Mouse (Mus musculus) embryonic facial prominence, embryonic 13.5 days (tissue): Measurements from ENCODE around the gene Olfr1369-ps1. TPM values are rescaled to one million over a fixed set of nuclear protein-coding genes. Genes with fewer than 3 reads are reported as not detected.
"Not testable (repeated sequence)": the region's sequence is repeated elsewhere in the genome, so short reads cannot be mapped to it uniquely, and the experiment has no call there.

ENCODE experiments used
- ATAC-seq: fragments of 200-750 bp; cut with Nextera tagmentation; 2 replicates; pipeline ENCODE4 v1.8.0; 2017; ENCODE audit warnings: low read depth; ENCODE audit not compliant: insufficient number of reproducible peaks, insufficient read depth, low FRiP score, low TSS enrichment
- H3K27ac ChIP-seq: fragments of 300-500 bp; sonication (generic); 2 replicates; pipeline ENCODE4 v1.5.1; 2015; ENCODE audit warnings: moderate library complexity, mild to moderate bottlenecking, inconsistent platforms
- H3K27me3 ChIP-seq: fragments of 300-500 bp; sonication (generic); 2 replicates; pipeline ENCODE4 v1.6.1; 2015; ENCODE audit warnings: mild to moderate bottlenecking, inconsistent platforms
- H3K36me3 ChIP-seq: fragments of 300-500 bp; sonication (generic); 2 replicates; pipeline ENCODE4 v1.6.1; 2015; ENCODE audit warnings: mild to moderate bottlenecking, inconsistent platforms
- H3K4me1 ChIP-seq: fragments of 300-500 bp; sonication (generic); 2 replicates; pipeline ENCODE4 v1.6.1; 2015; ENCODE audit warnings: inconsistent platforms
- H3K4me2 ChIP-seq: fragments of 300-500 bp; sonication (generic); 2 replicates; pipeline ENCODE4 v1.6.1; 2015; ENCODE audit warnings: moderate library complexity, mild to moderate bottlenecking, inconsistent platforms
- H3K4me3 ChIP-seq: fragments of 300-500 bp; sonication (generic); 2 replicates; pipeline ENCODE4 v1.5.1; 2015; ENCODE audit warnings: mild to moderate bottlenecking, inconsistent platforms
- H3K9ac ChIP-seq: fragments of 300-500 bp; sonication (generic); 2 replicates; pipeline ENCODE4 v1.6.1; 2015; ENCODE audit warnings: mild to moderate bottlenecking, inconsistent platforms
- H3K9me3 ChIP-seq: fragments of 300-500 bp; sonication (generic); 2 replicates; pipeline ENCODE4 v1.6.1; 2016; ENCODE audit warnings: inconsistent platforms
- WGBS: fragments of 180-500 bp; shearing (Covaris S2); methylation state at CpG from one replicate; pipeline ENCODE4 v1.1.7; 2015; ENCODE audit warnings: mixed read lengths; 5-methylcytosine and 5-hydroxymethylcytosine counted together
- polyA plus RNA-seq: library from polyadenylated mRNA; unstranded; fragments of >200 nt; fragmentation: Nextera tagmentation; extraction: Ambion mirVana; gene quantifications from 2 replicates; pipeline ENCODE4 v1.2.1, GENCODE M21; 2015

Gene Olfr1369-ps1
- 0.06 TPM in 1 of 2 replicates, not detected in the other for polyA plus RNA-seq

DNA sequence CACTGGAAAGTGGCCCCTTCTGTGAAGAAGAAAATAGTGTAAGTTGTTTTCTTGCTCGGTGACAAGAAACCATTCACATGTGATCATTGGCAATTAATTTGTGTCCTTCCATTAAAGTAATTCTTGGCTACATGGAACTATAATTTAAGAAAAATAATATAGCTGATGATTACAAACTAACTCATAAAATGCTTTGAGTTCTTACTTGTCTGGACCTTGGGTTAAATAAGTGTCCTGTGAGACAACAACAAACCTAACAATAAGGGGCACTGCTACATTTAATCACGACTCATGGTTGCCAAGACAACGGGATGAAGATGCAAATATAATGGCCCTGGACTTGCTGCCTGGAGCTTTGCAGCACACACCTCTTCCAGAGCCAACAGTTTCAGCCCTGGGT lies at the start of gene Olfr1369-ps1:
Gene Olfr1369-ps1, plus strand, starts transcription at position 301 of the 400 bp plus-strand sequence.
- 79% methylated on average over 3 of the region's 3 CpGs for WGBS
- H3K36me3 ChIP-seq, H3K27ac ChIP-seq, H3K4me3 ChIP-seq, H3K4me1 ChIP-seq, H3K4me2 ChIP-seq, H3K9me3 ChIP-seq, ATAC-seq, H3K9ac ChIP-seq, H3K27me3 ChIP-seq: not testable (repeated sequence)

DNA sequence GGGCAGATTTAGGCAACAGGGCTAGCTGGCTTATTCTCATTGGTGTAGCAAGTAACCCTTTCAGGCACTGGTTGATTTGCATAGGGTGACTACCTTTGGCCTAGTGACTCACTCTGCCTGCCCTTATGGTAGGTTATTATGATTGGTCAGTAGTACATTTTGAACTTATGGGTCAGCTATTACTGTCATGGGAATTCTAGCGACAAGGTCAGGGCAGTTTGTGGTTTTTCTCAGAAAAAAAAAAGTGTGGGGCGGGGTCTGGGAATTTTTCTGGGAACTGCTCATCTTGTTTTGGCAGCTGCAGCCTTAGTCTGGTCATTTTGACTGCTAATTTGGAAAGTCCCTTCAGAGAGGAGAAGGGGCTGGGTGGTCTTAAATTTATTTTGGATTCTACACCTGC lies 45.3 kb upstream of the Olfr1369-ps1 start:
- 78% methylated on average over 2 of the region's 2 CpGs for WGBS
- no peak for ATAC-seq
- H3K4me1 ChIP-seq = no peaks in the 10 kb centered on the region
- no peak overlapping the region for H3K27ac ChIP-seq
- no peak overlapping the region for H3K4me2 ChIP-seq
- H3K9me3 ChIP-seq = no peaks in the 10 kb centered on the region
- no peak overlapping the region for H3K4me3 ChIP-seq
- H3K9ac ChIP-seq = no peak overlapping the region
- no peaks in the 10 kb centered on the region for H3K36me3 ChIP-seq
- no peaks in the 10 kb centered on the region for H3K27me3 ChIP-seq

DNA sequence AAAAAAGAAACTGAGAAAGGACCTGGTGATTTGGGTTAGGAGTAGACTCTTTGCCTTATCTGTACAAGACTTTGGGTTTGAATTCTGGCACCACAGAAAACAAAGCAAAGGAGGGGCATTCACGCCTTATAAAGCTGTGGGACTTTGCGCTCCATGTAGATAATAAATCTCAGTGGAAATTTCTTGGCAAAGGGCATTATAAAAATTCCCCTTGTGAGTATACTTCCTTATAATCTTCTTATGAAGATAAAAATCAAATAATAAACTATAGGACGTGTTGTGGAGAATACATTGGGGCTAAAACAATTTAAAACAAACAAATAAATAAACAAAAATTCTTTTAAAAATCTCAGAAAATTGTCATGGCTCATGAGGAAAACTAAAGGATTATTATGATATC lies 36.4 kb upstream of the Olfr1369-ps1 start, which contains the start of gene Olfr1370:
Gene Olfr1370, minus strand, starts transcription at position 101 of the 400 bp plus-strand sequence.
- H3K9ac ChIP-seq = no peak within 1 kb of the TSS
- H3K36me3 ChIP-seq = no peaks in the 10 kb centered on the region
- no peak within 1 kb of the TSS for H3K27ac ChIP-seq
- H3K4me3 ChIP-seq = no peak within 1 kb of the TSS
- no peaks in the 10 kb centered on the region for H3K4me1 ChIP-seq
- no peaks in the 10 kb centered on the region for H3K9me3 ChIP-seq
- ATAC-seq = no peak
- no peaks in the 10 kb centered on the region for H3K27me3 ChIP-seq
- H3K4me2 ChIP-seq = no peak within 1 kb of the TSS
- WGBS = 79% methylated on average over 3 of the region's 3 CpGs

DNA sequence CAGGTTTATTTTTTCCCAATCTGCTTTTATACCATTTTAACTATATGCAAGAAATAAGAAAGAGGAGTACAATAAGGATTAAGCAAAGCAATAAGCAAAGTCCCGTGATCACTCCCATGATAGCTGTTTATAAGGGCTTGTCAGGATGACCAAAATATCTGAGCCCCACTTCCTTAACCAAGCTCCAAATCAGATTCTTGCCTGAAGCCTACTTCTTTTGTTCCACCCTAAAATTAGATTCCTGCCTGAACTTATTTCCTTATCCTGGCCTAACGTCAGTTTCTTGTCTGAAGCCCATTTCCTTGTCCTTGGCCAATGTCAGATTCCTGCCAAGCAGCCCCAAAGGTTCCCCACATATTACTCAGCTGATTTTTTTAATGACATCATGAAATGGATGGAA lies 28.6 kb upstream of the Olfr1369-ps1 start:
- 70% methylated on average over 2 of the region's 2 CpGs for WGBS
- ATAC-seq = no peak
- no peaks in the 10 kb centered on the region for H3K9me3 ChIP-seq
- no peak overlapping the region for H3K4me2 ChIP-seq
- H3K9ac ChIP-seq = no peak overlapping the region
- H3K4me1 ChIP-seq = no peaks in the 10 kb centered on the region
- no peaks in the 10 kb centered on the region for H3K27me3 ChIP-seq
- no peak overlapping the region for H3K4me3 ChIP-seq
- H3K27ac ChIP-seq = no peak overlapping the region
- H3K36me3 ChIP-seq = no peaks in the 10 kb centered on the region

DNA sequence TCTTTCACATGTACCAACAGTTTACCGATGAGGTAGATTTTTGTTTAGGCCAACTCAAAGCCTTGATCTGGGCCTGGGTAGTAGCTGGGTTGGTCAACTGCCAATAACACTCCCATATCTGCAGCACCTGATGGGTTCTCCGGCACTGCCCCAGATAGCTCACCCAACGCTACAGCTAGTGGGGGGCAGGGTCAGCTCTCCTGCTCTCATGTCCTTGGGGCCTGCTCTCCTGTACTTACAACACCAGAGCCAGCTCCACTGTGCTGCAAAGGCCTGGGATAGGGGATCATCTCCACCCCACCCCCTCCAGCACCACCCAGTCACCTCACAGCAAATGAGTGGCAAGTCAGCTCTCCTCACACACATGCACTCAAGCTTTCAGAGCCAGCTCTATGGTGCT lies 1.5 kb upstream of the Olfr1369-ps1 start:
- Histone ChIP-seq H3K27me3 (no peaks in the 10 kb centered on the region), H3K9me3 (no peaks in the 10 kb centered on the region), H3K4me1 (no peaks in the 10 kb centered on the region), H3K27ac (no peak overlapping the region), H3K4me3 (no peak overlapping the region), H3K9ac (no peak overlapping the region), H3K36me3 (no peaks in the 10 kb centered on the region), H3K4me2 (no peak overlapping the region)
- 90% methylated on average over 3 of the region's 3 CpGs for WGBS
- ATAC-seq = peak; percentile 71; the same call in 1 of the 2 replicates

DNA sequence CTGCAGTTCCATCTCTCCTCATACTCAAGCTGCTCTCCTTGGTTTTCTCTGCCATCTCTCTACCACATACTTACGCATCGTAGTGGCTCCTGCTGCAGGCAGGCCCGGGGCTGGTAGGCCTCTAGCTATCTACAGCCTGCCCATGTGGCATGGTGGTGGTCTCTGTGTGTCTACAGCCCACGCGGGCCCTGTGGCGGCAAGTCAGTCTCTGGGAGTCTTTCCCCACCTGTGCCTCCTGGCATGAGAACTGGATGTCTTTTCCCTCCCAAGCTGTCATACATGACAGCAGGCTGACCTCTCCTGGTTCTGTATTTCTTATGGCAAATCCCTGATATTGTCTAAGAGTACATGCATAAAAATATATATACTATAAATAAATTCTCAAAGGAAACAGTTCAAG lies 842 bp upstream of the Olfr1369-ps1 start:
- H3K4me3 ChIP-seq = no peak overlapping the region
- no peaks in the 10 kb centered on the region for H3K27me3 ChIP-seq
- H3K9me3 ChIP-seq = no peaks in the 10 kb centered on the region
- WGBS = 87% methylated on average over 6 of the region's 6 CpGs
- H3K36me3 ChIP-seq = no peaks in the 10 kb centered on the region
- no peak overlapping the region for H3K27ac ChIP-seq
- ATAC-seq = no peak
- H3K4me2 ChIP-seq = no peak overlapping the region
- H3K4me1 ChIP-seq = no peaks in the 10 kb centered on the region
- no peak overlapping the region for H3K9ac ChIP-seq

DNA sequence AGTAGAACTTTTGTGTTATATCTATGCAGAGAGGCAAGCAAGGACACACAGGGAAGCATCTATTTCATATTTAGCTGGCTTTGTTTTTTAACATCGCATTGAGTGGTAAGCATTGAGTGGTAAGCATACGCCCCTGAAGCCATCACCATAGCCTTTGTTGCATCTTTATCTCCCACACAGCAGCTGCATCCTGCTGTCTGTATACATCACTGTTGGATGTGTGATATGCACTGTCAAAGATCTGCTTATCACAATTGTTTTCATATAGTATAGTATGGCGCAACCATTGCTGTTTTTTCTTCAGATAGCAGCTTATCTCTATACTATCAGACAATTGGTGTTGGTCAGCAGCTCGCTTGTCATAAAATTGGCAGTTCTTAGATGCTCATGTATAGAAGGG lies 2.8 kb downstream of the Olfr1369-ps1 start:
- no peaks in the 10 kb centered on the region for H3K27me3 ChIP-seq
- no peak overlapping the region for H3K4me3 ChIP-seq
- no peak overlapping the region for H3K9ac ChIP-seq
- H3K4me1 ChIP-seq = no peaks in the 10 kb centered on the region
- no peak overlapping the region for H3K27ac ChIP-seq
- H3K36me3 ChIP-seq = no peaks in the 10 kb centered on the region
- ATAC-seq = no peak
- no peaks in the 10 kb centered on the region for H3K9me3 ChIP-seq
- 87% methylated on average over 4 of the region's 4 CpGs for WGBS
- H3K4me2 ChIP-seq = no peak overlapping the region

DNA sequence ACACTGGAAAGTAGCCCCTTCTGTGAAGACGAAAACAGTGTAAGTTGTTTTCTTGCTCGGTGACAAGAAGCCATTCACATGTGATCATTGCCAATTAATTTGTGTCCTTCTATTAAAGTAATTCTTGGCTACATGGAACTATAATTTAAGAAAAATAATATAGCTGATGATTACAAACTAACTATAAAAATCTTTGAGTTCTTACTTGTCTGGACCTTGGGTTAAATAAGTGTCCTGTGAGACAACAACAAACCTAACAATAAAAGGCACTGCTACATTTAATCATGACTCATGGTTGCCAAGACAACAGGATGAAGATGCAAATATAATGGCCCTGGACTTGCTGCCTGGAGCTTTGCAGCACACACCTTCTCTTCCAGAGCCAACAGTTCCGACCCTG lies 18.1 kb downstream of the Olfr1369-ps1 start, which contains the start of gene Olfr263:
Gene Olfr263, plus strand, starts transcription at position 301 of the 400 bp plus-strand sequence.
- not testable (repeated sequence) for H3K36me3 ChIP-seq, H3K4me3 ChIP-seq, H3K27me3 ChIP-seq, H3K4me2 ChIP-seq, H3K9me3 ChIP-seq, ATAC-seq, H3K4me1 ChIP-seq, H3K9ac ChIP-seq, H3K27ac ChIP-seq
- 83% methylated on average over 3 of the region's 3 CpGs for WGBS

DNA sequence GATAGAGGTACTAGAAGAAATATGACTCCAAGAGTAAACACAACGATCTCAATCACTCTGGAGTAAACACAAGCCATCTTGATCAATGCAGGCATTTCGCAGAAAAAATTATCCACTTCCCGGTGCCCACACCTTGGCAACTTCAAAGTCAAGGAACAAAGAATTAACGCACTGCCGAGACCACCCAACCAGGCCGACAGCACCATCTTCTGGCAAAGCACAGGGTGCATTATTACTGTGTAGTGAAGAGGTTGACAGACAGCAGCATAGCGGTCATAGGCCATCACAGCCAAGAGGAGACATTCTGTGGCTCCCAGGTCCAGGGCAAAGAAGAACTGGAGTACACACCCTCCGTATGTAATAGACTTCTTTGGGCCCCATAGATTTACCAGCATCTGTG lies 31.1 kb downstream of the Olfr1369-ps1 start:
- WGBS = 47% methylated on average over 8 of the region's 8 CpGs
- Histone ChIP-seq H3K27me3 (no peaks in the 10 kb centered on the region; the same call in 1 of the 2 replicates), H3K4me2 (no peak overlapping the region), H3K9ac (no peak overlapping the region), H3K9me3 (no peaks in the 10 kb centered on the region), H3K36me3 (no peaks in the 10 kb centered on the region), H3K4me1 (no peaks in the 10 kb centered on the region), H3K4me3 (no peak overlapping the region), H3K27ac (no peak overlapping the region)
- ATAC-seq = no peak

DNA sequence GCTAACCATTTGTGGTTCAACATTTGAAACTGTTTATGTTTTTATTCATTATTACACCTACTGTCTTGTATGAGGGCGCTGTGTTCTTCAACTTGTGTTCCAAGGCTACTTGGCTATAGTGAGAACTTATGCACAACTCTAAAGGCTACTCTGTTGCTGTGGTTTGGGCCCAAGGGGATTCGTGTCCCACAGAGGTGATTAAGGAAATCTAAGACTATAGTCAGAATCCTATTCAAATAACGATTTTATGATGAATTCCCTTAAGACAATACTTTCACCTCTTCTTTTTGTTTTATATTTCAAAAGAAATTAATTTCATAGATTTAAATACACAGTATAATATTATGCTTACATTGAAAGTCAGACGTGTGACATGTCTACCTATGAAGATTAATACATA lies 34.5 kb downstream of the Olfr1369-ps1 start, which contains the start of gene Olfr1368:
Gene Olfr1368, minus strand, starts transcription at position 101 of the 400 bp plus-strand sequence.
- Histone ChIP-seq H3K4me2 (no peak within 1 kb of the TSS), H3K9me3 (no peaks in the 10 kb centered on the region), H3K27ac (no peak within 1 kb of the TSS), H3K27me3 (no peaks in the 10 kb centered on the region), H3K9ac (no peak within 1 kb of the TSS), H3K4me3 (no peak within 1 kb of the TSS), H3K4me1 (no peaks in the 10 kb centered on the region), H3K36me3 (no peaks in the 10 kb centered on the region)
- no peak for ATAC-seq
- 70% methylated on average over 4 of the region's 4 CpGs for WGBS

DNA sequence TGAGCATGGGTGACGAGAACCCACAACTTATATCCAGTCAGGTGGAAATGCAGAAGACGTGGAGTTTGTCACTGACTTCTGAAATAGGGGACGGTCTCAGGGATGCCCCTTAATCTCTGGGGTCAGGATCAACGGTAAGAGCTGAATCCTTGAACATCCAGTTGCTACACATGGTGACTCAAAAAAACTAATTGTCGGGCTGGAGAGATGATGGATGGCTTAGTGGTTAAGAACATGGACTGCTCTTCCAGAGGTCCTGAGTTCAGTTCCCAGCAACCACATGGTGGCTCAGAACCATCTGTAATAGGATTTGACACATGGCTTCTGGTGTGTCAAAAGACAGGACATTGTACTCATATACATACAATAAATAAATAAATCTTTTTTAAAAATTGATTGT lies 44.6 kb downstream of the Olfr1369-ps1 start:
- WGBS = 83% methylated on average over 5 of the region's 5 CpGs
- H3K27me3 ChIP-seq = no peaks in the 10 kb centered on the region; the same call in 1 of the 2 replicates
- H3K9me3 ChIP-seq = no peaks in the 10 kb centered on the region
- no peak overlapping the region for H3K27ac ChIP-seq
- peaks cover 3% of the 10 kb centered on the region; the same call in 1 of the 2 replicates for H3K4me1 ChIP-seq
- H3K4me2 ChIP-seq = no peak overlapping the region
- H3K9ac ChIP-seq = no peak overlapping the region
- ATAC-seq = no peak
- H3K4me3 ChIP-seq = no peak overlapping the region
- H3K36me3 ChIP-seq = no peaks in the 10 kb centered on the region

DNA sequence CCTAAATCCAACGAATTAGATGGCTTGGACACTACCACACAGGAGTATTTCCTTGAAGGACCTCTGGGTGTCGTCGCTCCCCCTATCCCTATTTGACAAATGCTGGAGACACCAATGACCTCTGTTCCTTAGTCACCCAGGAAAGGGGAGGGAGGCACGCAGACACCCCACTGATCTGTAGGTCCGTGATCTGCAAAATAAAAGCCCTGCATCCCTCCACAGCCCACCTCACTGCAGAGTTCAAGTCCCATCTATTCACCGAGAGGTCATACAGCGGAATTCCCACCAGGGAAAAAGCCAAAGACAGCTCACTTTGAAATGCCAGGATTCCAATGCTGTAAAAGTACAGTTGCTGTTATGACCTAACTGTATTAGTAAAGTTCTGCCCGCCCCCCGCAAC lies 46.8 kb downstream of the Olfr1369-ps1 start:
- Histone ChIP-seq H3K36me3 (no peaks in the 10 kb centered on the region), H3K4me1 (peaks cover 3% of the 10 kb centered on the region; the same call in 1 of the 2 replicates), H3K9ac (peak overlapping the region; percentile 27; the same call in 1 of the 2 replicates), H3K27ac (no peak overlapping the region), H3K27me3 (no peaks in the 10 kb centered on the region; the same call in 1 of the 2 replicates), H3K4me3 (peak overlapping the region; percentile 66), H3K4me2 (peak overlapping the region; percentile 96), H3K9me3 (no peaks in the 10 kb centered on the region)
- no peak for ATAC-seq
- WGBS = 5% methylated on average over 9 of the region's 9 CpGs
